Mouse (Mus musculus) ES-Bruce4 (cell line): ENCODE measurements around the gene Vps35l. TPM values are rescaled to one million over a fixed set of nuclear protein-coding genes. Genes with fewer than 3 reads are reported as not detected.

Source experiments
- H3K27ac ChIP-seq: 2 replicates; pipeline ENCODE4 v1.5.1; 2012; ENCODE audit warnings: low read length, inconsistent platforms; ENCODE audit not compliant: insufficient read depth
- H3K27me3 ChIP-seq: 2 replicates; pipeline ENCODE4 v1.6.1; 2012; ENCODE audit warnings: mild to moderate bottlenecking, low read length, inconsistent platforms; ENCODE audit not compliant: control insufficient read depth, poor library complexity, insufficient read depth, severe bottlenecking
- H3K36me3 ChIP-seq: 2 replicates; pipeline ENCODE4 v1.6.1; 2012; ENCODE audit warnings: inconsistent platforms, mild to moderate bottlenecking, low read length, moderate library complexity; ENCODE audit not compliant: control insufficient read depth, poor library complexity, insufficient read depth, severe bottlenecking
- H3K4me1 ChIP-seq: one replicate; pipeline ENCODE4 v1.8.1; 2011; ENCODE audit warnings: low read length; ENCODE audit not compliant: control insufficient read depth, insufficient read depth
- H3K4me3 ChIP-seq: 2 replicates; pipeline ENCODE4 v1.5.1; 2011; ENCODE audit warnings: low read depth, mild to moderate bottlenecking, low read length
- H3K9ac ChIP-seq: 2 replicates; pipeline ENCODE4 v1.6.1; 2012; ENCODE audit warnings: low read depth, mild to moderate bottlenecking, inconsistent platforms; ENCODE audit not compliant: poor library complexity, severe bottlenecking
- H3K9me3 ChIP-seq: replicated peaks from 2 replicates; pipeline ENCODE4 v1.6.1; 2012; ENCODE audit warnings: mild to moderate bottlenecking, low read length, inconsistent platforms; ENCODE audit not compliant: control insufficient read depth, poor library complexity, insufficient read depth, severe bottlenecking
- CTCF ChIP-seq: IDR thresholded peaks from one replicate; pipeline ENCODE4 v1.8.1; 2011; ENCODE audit warnings: low read depth, low read length
- EP300 ChIP-seq: IDR thresholded peaks from 2 replicates; pipeline ENCODE4 v1.6.1; 2011; ENCODE audit warnings: low read depth, low read length; ENCODE audit not compliant: insufficient read depth
- POLR2A ChIP-seq: IDR thresholded peaks from one replicate; pipeline ENCODE4 v1.8.1; 2011; ENCODE audit warnings: low read length; ENCODE audit not compliant: insufficient read depth
- polyA plus RNA-seq: library from polyadenylated mRNA; stranded (reverse); fragments of >200 nt; gene quantifications from 2 replicates; pipeline ENCODE4 v1.2.4, GENCODE M21; 2011; ENCODE audit warnings: low read depth; ENCODE audit not compliant: missing spikeins, insufficient read depth, insufficient read length

Vps35l gene
- polyA plus RNA-seq, 1 experiment: 54.7 TPM

GRCm38 (mm10) chr7:118751625-118752024, 11.6 kb downstream of the Vps35l start:
- Histone ChIP-seq H3K9ac (no peak overlapping the region), H3K4me3 (no peak overlapping the region), H3K27me3 (no peaks in the 10 kb centered on the region), H3K27ac (no peak overlapping the region), H3K9me3 (no peaks in the 10 kb centered on the region), H3K4me1 (no peaks in the 10 kb centered on the region), H3K36me3 (0 out of 2 replicates have a peak, but pooled peaks cover 3% of the 10 kb centered on the region)
- TF ChIP-seq EP300 (no peak), CTCF (no peak), POLR2A (no peak)

- H3K4me1 ChIP-seq: no peaks in the 10 kb centered on the region
- no peaks in the 10 kb centered on the region for H3K27me3 ChIP-seq
- no peaks in the 10 kb centered on the region for H3K9me3 ChIP-seq
- no peak overlapping the region for H3K9ac ChIP-seq
- H3K36me3 ChIP-seq: no peaks in the 10 kb centered on the region
- TF ChIP-seq EP300 (no peak), POLR2A (no peak), CTCF (no peak)
- no peak overlapping the region for H3K4me3 ChIP-seq
- H3K27ac ChIP-seq: no peak overlapping the region
Observed at GRCm38 (mm10) chr7:118755756-118756155, 15.7 kb downstream of the Vps35l start.

- Histone ChIP-seq H3K4me3 (no peak overlapping the region), H3K9ac (no peak overlapping the region), H3K36me3 (no peaks in the 10 kb centered on the region; the same call in 1 of the 2 replicates), H3K4me1 (no peaks in the 10 kb centered on the region), H3K27ac (no peak overlapping the region), H3K27me3 (no peaks in the 10 kb centered on the region), H3K9me3 (no peaks in the 10 kb centered on the region)
- TF ChIP-seq POLR2A: no peak
- TF ChIP-seq CTCF: no peak
- no peak for TF ChIP-seq EP300
Observed at GRCm38 (mm10) chr7:118756490-118757265, 16.7 kb downstream of the Vps35l start.

GRCm38 (mm10) chr7:118758369-118758768, 18.3 kb downstream of the Vps35l start:
- H3K4me1 ChIP-seq: no peaks in the 10 kb centered on the region
- TF ChIP-seq CTCF: no peak
- no peaks in the 10 kb centered on the region for H3K27me3 ChIP-seq
- no peak overlapping the region for H3K27ac ChIP-seq
- no peak overlapping the region for H3K9ac ChIP-seq
- no peaks in the 10 kb centered on the region; the same call in 1 of the 2 replicates for H3K36me3 ChIP-seq
- H3K9me3 ChIP-seq: no peaks in the 10 kb centered on the region
- no peak overlapping the region for H3K4me3 ChIP-seq

GRCm38 (mm10) chr7:118759372-118759771, 19.3 kb downstream of the Vps35l start:
- no peak for TF ChIP-seq POLR2A
- no peak for TF ChIP-seq CTCF
- no peak for TF ChIP-seq EP300
- no peaks in the 10 kb centered on the region for H3K27me3 ChIP-seq
- H3K4me1 ChIP-seq: no peaks in the 10 kb centered on the region
- H3K4me3 ChIP-seq: no peak overlapping the region
- no peak overlapping the region for H3K27ac ChIP-seq
- no peaks in the 10 kb centered on the region for H3K9me3 ChIP-seq
- H3K9ac ChIP-seq: no peak overlapping the region
- H3K36me3 ChIP-seq: no peaks in the 10 kb centered on the region; the same call in 1 of the 2 replicates

- Histone ChIP-seq H3K36me3 (no peaks in the 10 kb centered on the region; the same call in 1 of the 2 replicates), H3K4me3 (no peak overlapping the region), H3K9me3 (no peaks in the 10 kb centered on the region), H3K4me1 (no peaks in the 10 kb centered on the region), H3K27me3 (no peaks in the 10 kb centered on the region), H3K27ac (no peak overlapping the region), H3K9ac (no peak overlapping the region)
- TF ChIP-seq CTCF: no peak
- no peak for TF ChIP-seq EP300
- no peak for TF ChIP-seq POLR2A
Observed at GRCm38 (mm10) chr7:118763939-118764338, 23.9 kb downstream of the Vps35l start.
